Mouse (Mus musculus): Measurements from ENCODE around the gene Itgav. TPM values are rescaled to one million over a fixed set of nuclear protein-coding genes. Genes with fewer than 3 reads are reported as not detected.
A peak's percentile ranks its signal among the peaks of the same experiment; 100 is the strongest.

Gene Itgav
- total RNA-seq, 1 experiment = 92.6 TPM

GRCm38 (mm10) chr2:83683731-83684519 lies 40.3 kb upstream of the Itgav start:
- in situ Hi-C loops (cut with MboI; ENCODE audit: low sequenced_read_pairs in 2 of 2, unreplicated experiment in 2 of 2) = no loop called here
- Histone ChIP-seq H3K9ac (ENCODE audit: insufficient read depth, low read depth, low read length, poor library complexity, severe bottlenecking) (no peak overlapping the region), H3K27ac (ENCODE audit: insufficient read depth, low read depth, low read length, poor library complexity, severe bottlenecking) (no peak overlapping the region), H3K4me3 (ENCODE audit: insufficient read depth in 1 of 2, low read depth in 1 of 2, low read length in 2 of 2, poor library complexity in 1 of 2, severe bottlenecking in 1 of 2) (no peak overlapping the region), H3K36me3 (ENCODE audit: control insufficient read depth, insufficient read depth, low read length, poor library complexity, severe bottlenecking) (no peaks in the 10 kb centered on the region), H3K9me3 (ENCODE audit: control insufficient read depth, insufficient read depth, low read depth, low read length) (no peaks in the 10 kb centered on the region), H3K4me1 (ENCODE audit: control insufficient read depth in 2 of 2, insufficient read depth in 2 of 2, low read length in 2 of 2, poor library complexity in 1 of 2) (peaks cover 0 to 1% of the 10 kb centered on the region in 2 experiments; a peak in 1 of 4 replicates)
- no peak for DNase-seq (ENCODE audit: low read depth, low spot score)
- TF ChIP-seq MAFK (IDR thresholded peaks at IDR 0.05; ENCODE audit: insufficient read depth, low read depth, low read length) = no peak
- no peak for TF ChIP-seq ZNF384 (IDR thresholded peaks at IDR 0.05; ENCODE audit: low read depth, low read length)
- no peak for TF ChIP-seq HCFC1 (IDR thresholded peaks at IDR 0.05; ENCODE audit: borderline replicate concordance, insufficient read depth, low read length)
- no peak for TF ChIP-seq ZC3H11A (IDR thresholded peaks at IDR 0.05; ENCODE audit: borderline replicate concordance, low read depth, low read length)
- TF ChIP-seq CHD2 (IDR thresholded peaks at IDR 0.05; ENCODE audit: low read depth, low read length) = no peak

DNA sequence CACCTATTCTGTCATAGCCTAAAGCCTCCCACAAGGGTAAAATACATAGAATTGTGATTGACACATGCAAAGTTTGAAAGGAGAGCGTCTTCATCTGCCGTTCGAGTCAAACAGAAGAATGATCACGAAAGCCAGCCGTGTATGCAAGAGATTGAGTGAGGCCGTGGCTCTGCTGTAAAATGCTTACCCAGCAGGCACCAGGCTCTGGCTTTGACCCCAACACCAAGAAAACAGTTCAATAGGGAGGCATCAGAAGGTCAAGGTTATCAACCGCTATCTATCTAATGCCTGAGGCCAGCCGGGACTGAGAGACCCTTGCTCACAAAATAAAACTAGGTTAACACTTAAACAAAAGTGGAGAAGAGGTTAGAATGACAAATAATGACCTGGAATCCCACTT lies 39.5 kb upstream of the Itgav start:
- H3K36me3 ChIP-seq (ENCODE audit: control insufficient read depth, insufficient read depth, low read length, poor library complexity, severe bottlenecking) = no peaks in the 10 kb centered on the region
- no peak for TF ChIP-seq HCFC1 (IDR thresholded peaks at IDR 0.05; ENCODE audit: borderline replicate concordance, insufficient read depth, low read length)
- no peak for TF ChIP-seq ZNF384 (IDR thresholded peaks at IDR 0.05; ENCODE audit: low read depth, low read length)
- TF ChIP-seq MAFK (IDR thresholded peaks at IDR 0.05; ENCODE audit: insufficient read depth, low read depth, low read length) = no peak
- no peak for TF ChIP-seq CHD2 (IDR thresholded peaks at IDR 0.05; ENCODE audit: low read depth, low read length)
- TF ChIP-seq ZC3H11A (IDR thresholded peaks at IDR 0.05; ENCODE audit: borderline replicate concordance, low read depth, low read length) = no peak
- in situ Hi-C loops (cut with MboI; ENCODE audit: low sequenced_read_pairs in 2 of 2, unreplicated experiment in 2 of 2) = no loop called here
- DNase-seq (ENCODE audit: low read depth, low spot score) = no peak
- peaks cover 0 to 1% of the 10 kb centered on the region in 2 experiments; a peak in 1 of 4 replicates for H3K4me1 ChIP-seq (ENCODE audit: control insufficient read depth in 2 of 2, insufficient read depth in 2 of 2, low read length in 2 of 2, poor library complexity in 1 of 2)
- no peak overlapping the region for H3K4me3 ChIP-seq (ENCODE audit: insufficient read depth in 1 of 2, low read depth in 1 of 2, low read length in 2 of 2, poor library complexity in 1 of 2, severe bottlenecking in 1 of 2)
- no peak overlapping the region for H3K27ac ChIP-seq (ENCODE audit: insufficient read depth, low read depth, low read length, poor library complexity, severe bottlenecking)
- H3K9ac ChIP-seq (ENCODE audit: insufficient read depth, low read depth, low read length, poor library complexity, severe bottlenecking) = no peak overlapping the region
- H3K9me3 ChIP-seq (ENCODE audit: control insufficient read depth, insufficient read depth, low read depth, low read length) = no peaks in the 10 kb centered on the region

DNA sequence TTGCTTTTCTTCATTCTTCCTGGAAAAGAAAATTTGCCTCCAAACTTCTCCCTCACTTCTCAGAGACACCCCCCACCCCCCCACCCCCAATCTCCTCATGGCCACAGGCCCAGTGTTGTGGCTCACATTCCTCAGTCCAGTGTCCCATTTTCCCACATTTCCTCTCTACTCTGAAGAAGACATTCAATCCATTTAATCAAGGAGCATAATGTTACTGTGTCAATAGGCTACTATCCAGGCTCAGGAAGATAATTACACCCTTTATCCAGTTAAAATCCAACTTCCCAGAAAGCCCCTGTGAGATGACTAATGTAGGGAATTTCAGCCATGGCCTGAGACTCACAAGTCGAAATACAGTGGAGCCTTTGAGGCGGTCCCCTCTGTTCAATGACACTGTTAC lies 33.8 kb upstream of the Itgav start:
- Histone ChIP-seq H3K27ac (ENCODE audit: insufficient read depth, low read depth, low read length, poor library complexity, severe bottlenecking) (no peak overlapping the region), H3K4me1 (ENCODE audit: control insufficient read depth in 2 of 2, insufficient read depth in 2 of 2, low read length in 2 of 2, poor library complexity in 1 of 2) (peaks cover 10 to 13% of the 10 kb centered on the region in 2 experiments; a peak in 3 of 4 replicates), H3K9ac (ENCODE audit: insufficient read depth, low read depth, low read length, poor library complexity, severe bottlenecking) (no peak overlapping the region), H3K4me3 (ENCODE audit: insufficient read depth in 1 of 2, low read depth in 1 of 2, low read length in 2 of 2, poor library complexity in 1 of 2, severe bottlenecking in 1 of 2) (no peak overlapping the region), H3K36me3 (ENCODE audit: control insufficient read depth, insufficient read depth, low read length, poor library complexity, severe bottlenecking) (no peaks in the 10 kb centered on the region), H3K9me3 (ENCODE audit: control insufficient read depth, insufficient read depth, low read depth, low read length) (no peaks in the 10 kb centered on the region)
- TF ChIP-seq MAFK (IDR thresholded peaks at IDR 0.05; ENCODE audit: insufficient read depth, low read depth, low read length) (no peak), ZC3H11A (IDR thresholded peaks at IDR 0.05; ENCODE audit: borderline replicate concordance, low read depth, low read length) (no peak), CHD2 (IDR thresholded peaks at IDR 0.05; ENCODE audit: low read depth, low read length) (no peak), HCFC1 (IDR thresholded peaks at IDR 0.05; ENCODE audit: borderline replicate concordance, insufficient read depth, low read length) (no peak), ZNF384 (IDR thresholded peaks at IDR 0.05; ENCODE audit: low read depth, low read length) (no peak)
- DNase-seq (ENCODE audit: low read depth, low spot score) = no peak
- in situ Hi-C loops (cut with MboI; ENCODE audit: low sequenced_read_pairs in 2 of 2, unreplicated experiment in 2 of 2) = no loop called here

DNA sequence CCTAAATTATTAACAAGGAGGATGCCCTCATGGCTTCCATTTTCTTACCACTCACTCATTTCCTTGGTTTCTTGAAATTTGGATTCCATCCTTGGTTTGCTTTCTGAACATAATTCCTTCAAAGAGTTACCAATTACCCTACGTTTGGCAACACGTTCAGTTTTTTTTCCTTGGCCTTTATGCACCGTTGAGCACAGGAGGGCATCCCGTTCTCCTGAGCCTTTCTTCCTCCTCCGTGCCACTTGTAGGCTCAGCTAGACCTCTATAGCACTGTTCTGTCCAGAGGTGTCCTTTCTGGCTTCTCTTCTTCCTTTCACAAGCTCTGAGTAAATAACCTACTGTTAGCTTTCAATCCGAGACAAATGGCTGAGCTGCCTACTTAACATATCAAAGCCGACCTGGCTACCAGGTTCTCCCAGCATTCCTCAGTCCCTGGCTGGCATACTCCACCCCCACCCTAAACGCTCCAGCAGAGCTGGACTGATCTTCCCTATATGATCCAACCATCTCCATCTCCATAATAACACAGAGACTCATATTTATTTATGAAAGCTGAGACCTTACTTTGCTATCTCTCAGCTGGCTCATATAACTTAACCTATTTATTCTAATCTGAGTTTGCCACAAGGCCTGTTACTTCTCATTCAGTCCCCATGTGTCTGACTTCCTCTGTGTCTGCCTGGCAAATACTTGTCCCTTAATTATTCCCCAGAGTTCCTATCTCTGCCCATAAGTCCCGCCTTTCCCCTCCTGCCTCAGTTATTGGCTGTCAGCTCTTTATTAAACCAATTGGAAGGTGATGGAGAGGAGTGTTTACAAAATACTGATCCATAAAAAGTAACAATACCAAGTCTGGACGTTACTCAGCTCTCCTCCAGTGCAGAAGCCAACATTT lies 31.3 kb upstream of the Itgav start:
- Histone ChIP-seq H3K27ac (ENCODE audit: insufficient read depth, low read depth, low read length, poor library complexity, severe bottlenecking) (peak overlapping the region; percentile 74; the same call in 1 of the 2 replicates), H3K4me3 (ENCODE audit: insufficient read depth in 1 of 2, low read depth in 1 of 2, low read length in 2 of 2, poor library complexity in 1 of 2, severe bottlenecking in 1 of 2) (peak overlapping the region; percentile 34 to 40), H3K36me3 (ENCODE audit: control insufficient read depth, insufficient read depth, low read length, poor library complexity, severe bottlenecking) (no peaks in the 10 kb centered on the region), H3K9ac (ENCODE audit: insufficient read depth, low read depth, low read length, poor library complexity, severe bottlenecking) (peak overlapping the region; percentile 33; the same call in 1 of the 2 replicates), H3K9me3 (ENCODE audit: control insufficient read depth, insufficient read depth, low read depth, low read length) (no peaks in the 10 kb centered on the region), H3K4me1 (ENCODE audit: control insufficient read depth in 2 of 2, insufficient read depth in 2 of 2, low read length in 2 of 2, poor library complexity in 1 of 2) (peaks cover 11 to 13% of the 10 kb centered on the region in 2 experiments; a peak in 3 of 4 replicates)
- in situ Hi-C loops (cut with MboI; ENCODE audit: low sequenced_read_pairs in 2 of 2, unreplicated experiment in 2 of 2) = no loop called here
- DNase-seq (ENCODE audit: low read depth, low spot score) = peak; percentile 63
- TF ChIP-seq HCFC1 (IDR thresholded peaks at IDR 0.05; ENCODE audit: borderline replicate concordance, insufficient read depth, low read length) (no peak), CHD2 (IDR thresholded peaks at IDR 0.05; ENCODE audit: low read depth, low read length) (no peak), ZC3H11A (IDR thresholded peaks at IDR 0.05; ENCODE audit: borderline replicate concordance, low read depth, low read length) (no peak), ZNF384 (IDR thresholded peaks at IDR 0.05; ENCODE audit: low read depth, low read length) (no peak), MAFK (IDR thresholded peaks at IDR 0.05; ENCODE audit: insufficient read depth, low read depth, low read length) (no peak)
